Mouse (Mus musculus) olfactory bulb, adult 2 months (tissue): ENCODE data around the gene Mfsd14a.

Source experiments
- CTCF ChIP-seq: fragments of 200-500 bp; IDR thresholded peaks from 2 replicates; pipeline ENCODE4 v1.5.1; 2012; ENCODE audit warnings: low read depth, mild to moderate bottlenecking, low read length, moderate library complexity; ENCODE audit not compliant: insufficient read depth
- POLR2A ChIP-seq: fragments of 200-500 bp; IDR thresholded peaks from 2 replicates; pipeline ENCODE4 v1.6.1; 2012; ENCODE audit warnings: mild to moderate bottlenecking, low read depth, low read length, moderate library complexity; ENCODE audit not compliant: insufficient read depth

GRCm38 (mm10) chr3:116614295-116614892 lies 48.1 kb downstream of the Mfsd14a start, which contains the start of gene Trmt13:
- TF ChIP-seq CTCF = no peak
- no peak for TF ChIP-seq POLR2A
